Mouse (Mus musculus): Measurements from ENCODE around the gene Pidd1.

Pidd1 gene

GRCm38 (mm10) chr7:141472763-141473162 is 28.9 kb upstream of the Pidd1 start:
- DNase-seq (ENCODE audit: low spot score in 2 of 2): no peak

- DNase-seq (ENCODE audit: low spot score in 2 of 2): no peak
These were observed 28.4 kb upstream of the Pidd1 start for GRCm38 (mm10) chr7:141472226-141472625.

- no peak for DNase-seq (ENCODE audit: low spot score in 2 of 2)
These were observed 27.4 kb upstream of the Pidd1 start for GRCm38 (mm10) chr7:141471236-141471635.

- no peak for DNase-seq (ENCODE audit: low spot score in 2 of 2)
These were observed 26.8 kb upstream of the Pidd1 start for GRCm38 (mm10) chr7:141470637-141470944.

- no peak for DNase-seq (ENCODE audit: low spot score in 2 of 2)
These were observed 26.2 kb upstream of the Pidd1 start for GRCm38 (mm10) chr7:141469901-141470636.

GRCm38 (mm10) chr7:141469352-141469751 is 25.5 kb upstream of the Pidd1 start:
- peak in 1 of 2 experiments; percentile 59 for DNase-seq (ENCODE audit: low spot score in 2 of 2)

- peak; percentile 68 to 74 for DNase-seq (ENCODE audit: low spot score in 2 of 2)
These were observed 24.8 kb upstream of the Pidd1 start for GRCm38 (mm10) chr7:141468522-141469211.

- peak in 1 of 2 experiments; percentile 66 for DNase-seq (ENCODE audit: low spot score in 2 of 2)
These were observed 24.3 kb upstream of the Pidd1 start for GRCm38 (mm10) chr7:141468164-141468521.

- peak; percentile 91 to 95 for DNase-seq (ENCODE audit: low spot score in 2 of 2)
These were observed 23.6 kb upstream of the Pidd1 start, which contains the start of gene Cd151 for GRCm38 (mm10) chr7:141467230-141468030. Gene Cd151, plus strand, starts transcription at chr7:141467392.

GRCm38 (mm10) chr7:141466607-141467148 is 22.9 kb upstream of the Pidd1 start:
- no peak for DNase-seq (ENCODE audit: low spot score in 2 of 2)

GRCm38 (mm10) chr7:141466045-141466394 is 22.2 kb upstream of the Pidd1 start:
- no peak for DNase-seq (ENCODE audit: low spot score in 2 of 2)

GRCm38 (mm10) chr7:141465388-141466044 is 21.7 kb upstream of the Pidd1 start:
- peak in 1 of 2 experiments; percentile 66 for DNase-seq (ENCODE audit: low spot score in 2 of 2)

- DNase-seq (ENCODE audit: low spot score in 2 of 2): peak; percentile 42 to 78
These were observed 20.9 kb upstream of the Pidd1 start for GRCm38 (mm10) chr7:141464603-141465201.

GRCm38 (mm10) chr7:141463824-141464602 is 20.2 kb upstream of the Pidd1 start:
- DNase-seq (ENCODE audit: low spot score in 2 of 2): peak in 1 of 2 experiments; percentile 61

- no peak for DNase-seq (ENCODE audit: low spot score in 2 of 2)
These were observed 18.6 kb upstream of the Pidd1 start for GRCm38 (mm10) chr7:141462333-141462821.

- peak in 1 of 2 experiments; percentile 66 for DNase-seq (ENCODE audit: low spot score in 2 of 2)
These were observed 17.9 kb upstream of the Pidd1 start for GRCm38 (mm10) chr7:141461521-141462332.

- no peak for DNase-seq (ENCODE audit: low spot score in 2 of 2)
These were observed 16.7 kb upstream of the Pidd1 start, which contains the start of gene Cracr2b for GRCm38 (mm10) chr7:141460391-141461113. Gene Cracr2b, plus strand, starts transcription at chr7:141461094.

GRCm38 (mm10) chr7:141460001-141460390 is 16.2 kb upstream of the Pidd1 start:
- DNase-seq (ENCODE audit: low spot score in 2 of 2): no peak

GRCm38 (mm10) chr7:141459301-141459711 is 15.5 kb upstream of the Pidd1 start:
- DNase-seq (ENCODE audit: low spot score in 2 of 2): no peak

Measured in spleen, postnatal 4 days (tissue).